Mouse (Mus musculus) lung, postnatal 25 days (tissue): Measurements from ENCODE around the gene Klrb1f.
A peak's percentile ranks its signal among the peaks of the same experiment; 100 is the strongest.
"Not testable (repeated sequence)": the region's sequence is repeated elsewhere in the genome, so short reads cannot be mapped to it uniquely, and the experiment has no call there.

Source experiments
- DNase-seq: peaks from one replicate; pipeline ENCODE4 v3.0.0; 2022; ENCODE audit warnings: low spot score

Gene Klrb1f

DNA sequence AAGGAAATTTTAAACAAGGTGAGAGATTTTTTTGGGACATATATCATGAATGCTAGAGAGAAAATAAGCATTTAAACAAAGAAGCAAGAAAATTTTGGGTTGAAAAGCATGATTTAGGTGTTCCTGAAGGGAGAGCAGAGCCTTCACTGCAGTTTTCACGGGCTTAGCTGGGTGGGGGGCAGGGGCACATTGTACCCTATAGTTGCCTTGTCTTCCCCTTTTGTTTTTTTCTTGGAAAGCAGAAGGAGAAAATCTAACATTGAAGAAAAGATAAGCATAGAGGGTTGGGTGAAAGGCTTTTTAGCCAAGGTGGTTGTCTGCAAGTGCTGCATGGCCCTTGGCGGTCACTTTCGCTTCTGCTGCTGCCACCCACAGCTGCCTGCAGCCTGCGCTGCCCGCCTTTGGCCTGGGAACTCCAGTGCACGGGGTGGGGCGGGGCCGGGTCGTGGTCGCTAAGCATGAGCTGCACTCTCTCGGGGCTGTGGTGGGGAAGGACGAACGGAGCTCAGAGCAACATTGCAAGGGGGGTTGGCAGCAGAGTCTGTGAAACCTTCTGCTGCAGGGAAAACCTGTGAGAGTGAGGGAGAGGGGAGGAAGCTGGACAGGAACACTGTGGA, 3.3 kb downstream of the Klrb1f start:
- peak; percentile 59 for DNase-seq

DNA sequence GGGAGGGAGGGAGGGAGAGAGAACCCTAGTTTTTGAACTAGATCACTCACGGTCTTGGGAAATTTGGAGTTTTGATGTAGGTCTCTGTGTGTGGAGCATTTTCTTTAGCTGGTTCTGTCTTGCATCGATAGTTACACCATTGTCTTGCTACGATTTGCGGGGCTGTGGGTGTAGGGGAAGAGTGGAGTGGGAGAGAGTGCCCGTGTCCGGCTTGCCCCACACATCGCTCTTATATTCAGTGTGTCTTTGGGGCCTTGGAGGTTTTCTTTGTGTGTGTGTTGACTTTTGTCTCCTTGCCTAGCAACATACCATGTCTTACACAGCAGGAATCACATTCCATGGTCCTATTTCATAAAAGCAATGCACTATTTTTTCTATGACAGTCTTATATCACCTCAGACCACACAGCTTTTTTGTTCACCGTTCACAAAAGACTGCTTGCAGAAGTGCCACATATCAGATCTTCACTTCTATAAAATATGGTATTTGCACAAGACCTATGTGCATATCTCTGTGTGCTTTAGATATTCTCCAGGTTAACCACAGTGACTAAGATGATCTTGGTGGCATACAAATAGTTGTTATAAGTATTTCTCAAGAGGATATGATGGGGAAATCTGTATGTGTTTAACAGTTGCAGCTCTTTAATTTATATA, 4.0 kb downstream of the Klrb1f start:
- no peak for DNase-seq

DNA sequence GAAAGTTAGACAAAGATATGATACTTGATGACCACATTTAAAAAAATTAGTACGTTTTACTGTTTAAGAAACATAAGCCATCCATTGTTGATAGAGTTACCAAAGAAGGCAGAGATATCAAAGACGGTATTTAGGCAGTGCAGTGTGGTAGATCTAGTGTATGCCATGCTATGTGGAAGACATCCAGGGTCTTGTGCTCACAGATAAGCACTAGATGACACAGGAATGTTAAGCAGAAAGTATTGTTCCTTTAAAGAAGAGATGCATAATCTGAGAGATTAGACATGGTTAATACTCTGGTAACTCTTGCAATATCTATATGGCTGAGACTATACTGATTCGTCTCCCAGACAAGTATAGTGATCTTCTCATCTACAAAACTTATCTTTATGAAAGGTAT, 5.4 kb downstream of the Klrb1f start:
- DNase-seq = no peak

- no peak for DNase-seq
Measured at GRCm38 (mm10) chr6:129051731-129052130, 6.0 kb downstream of the Klrb1f start.

DNA sequence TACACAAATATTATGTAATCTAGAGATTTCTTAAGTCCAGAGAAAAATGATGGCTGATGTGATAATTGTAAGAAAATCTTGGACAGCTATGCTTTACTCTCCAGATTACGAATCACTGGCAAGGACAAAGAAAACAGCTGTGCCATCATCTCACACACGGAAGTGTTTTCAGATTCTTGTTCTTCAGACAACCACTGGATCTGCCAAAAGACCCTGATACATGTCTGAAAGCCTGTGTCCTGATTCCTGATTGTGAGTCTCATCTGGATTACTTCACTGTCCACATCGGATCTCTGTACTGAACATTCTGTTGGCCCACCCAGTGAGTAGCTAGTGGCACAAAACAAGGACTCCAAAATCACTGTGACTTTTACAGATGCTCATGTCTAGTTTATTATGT, 10.5 kb downstream of the Klrb1f start:
- DNase-seq = no peak

DNA sequence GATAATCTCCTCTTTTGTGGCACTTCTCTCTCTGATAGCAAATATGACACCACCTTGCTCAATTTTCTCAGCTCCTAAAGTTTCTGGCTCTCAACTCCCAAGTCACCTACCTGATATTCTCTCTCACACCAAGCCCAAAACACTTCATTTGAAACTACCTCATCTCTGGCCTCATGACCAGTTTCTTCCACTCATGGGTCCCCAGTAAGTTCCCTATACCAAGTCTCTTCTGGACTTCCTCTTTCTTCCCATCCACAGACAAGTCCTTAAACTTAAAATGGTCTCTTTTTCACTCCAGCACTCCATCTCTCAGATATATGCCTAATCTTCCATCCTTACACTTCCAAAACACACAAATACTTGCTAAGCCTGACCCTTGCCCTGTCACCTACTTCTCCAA, 12.3 kb downstream of the Klrb1f start:
- no peak for DNase-seq

DNA sequence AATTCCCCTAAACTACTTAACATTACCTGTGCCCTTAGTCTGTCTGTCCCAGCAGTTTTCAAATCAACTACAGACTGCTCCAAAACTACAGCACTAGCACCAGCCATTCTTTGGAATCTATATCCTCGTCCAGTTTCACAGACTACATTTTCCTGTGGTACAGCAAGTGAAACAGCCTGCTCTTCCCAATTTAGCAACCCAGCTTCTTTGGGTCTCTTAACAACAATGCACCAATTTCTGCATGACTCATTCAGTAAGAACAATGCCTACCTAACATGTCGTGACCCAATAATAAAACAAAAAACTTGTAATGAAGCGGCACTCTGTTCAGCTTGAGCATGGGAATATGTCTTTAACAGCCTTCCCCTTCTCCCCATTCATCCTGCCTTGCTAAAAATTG, 19.7 kb downstream of the Klrb1f start:
- no peak for DNase-seq

DNA sequence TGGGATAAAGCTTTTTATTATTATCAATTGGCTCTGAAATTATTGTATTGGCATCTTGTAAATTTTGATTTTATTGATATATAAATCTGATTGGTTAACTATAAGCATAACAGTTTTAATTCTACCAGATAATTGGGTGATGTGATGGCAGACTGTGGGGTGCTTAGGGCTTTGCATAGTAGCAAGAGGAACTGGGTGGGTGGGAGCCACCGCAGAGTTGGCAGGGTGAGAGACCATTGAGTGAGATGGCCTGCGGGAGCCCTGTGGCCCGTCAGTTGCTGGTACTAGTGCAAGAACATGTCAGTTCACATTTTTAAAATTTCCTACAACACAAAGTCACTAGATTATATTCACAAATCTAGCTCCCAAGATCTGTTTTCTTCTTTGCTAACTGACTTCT, 20.2 kb downstream of the Klrb1f start:
- DNase-seq = no peak

DNA sequence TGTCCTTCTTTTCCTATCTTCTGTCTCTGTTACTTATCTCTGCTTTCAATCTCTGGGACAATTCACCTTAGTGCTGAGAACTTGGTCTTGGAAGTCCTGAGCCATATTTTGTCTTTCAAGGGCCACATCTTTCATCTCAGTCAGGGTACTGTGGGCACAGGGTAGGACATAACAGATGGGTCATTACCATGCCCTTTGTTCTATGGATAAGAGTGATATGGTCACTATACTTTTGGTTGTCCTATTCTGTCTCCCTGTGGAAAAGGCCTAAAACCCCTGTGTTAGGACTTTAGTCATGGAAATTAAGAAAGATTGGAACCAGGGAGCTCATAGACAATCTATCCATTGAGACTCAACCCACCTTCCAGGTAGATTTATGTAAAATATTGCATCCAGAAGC, 20.8 kb downstream of the Klrb1f start:
- no peak for DNase-seq

- DNase-seq = peak; percentile 78
Measured at GRCm38 (mm10) chr6:129066986-129067385, 21.3 kb downstream of the Klrb1f start.

- no peak for DNase-seq
Measured at GRCm38 (mm10) chr6:129085098-129085497, 39.4 kb downstream of the Klrb1f start.

DNA sequence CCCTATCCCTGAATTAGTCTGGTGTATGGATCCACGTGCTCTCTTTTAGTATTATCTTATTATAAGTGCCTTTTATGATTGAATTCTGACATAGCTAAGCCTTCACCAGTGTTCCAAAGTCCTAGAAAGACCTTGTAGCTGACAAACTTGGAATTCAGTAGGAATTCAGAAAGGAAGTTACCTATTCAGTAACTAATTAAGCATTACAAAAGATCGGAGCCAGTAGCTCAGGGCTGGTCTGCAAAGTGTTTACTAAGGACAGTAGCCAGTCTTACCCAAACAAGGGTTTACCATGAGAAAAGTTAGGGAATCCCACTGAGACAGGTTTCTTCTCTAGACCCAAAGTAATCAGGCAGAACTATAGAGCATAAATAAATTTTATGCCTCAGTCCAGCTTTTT, 40.3 kb downstream of the Klrb1f start:
- DNase-seq = not testable (repeated sequence)

GRCm38 (mm10) chr6:129088161-129088560, 42.5 kb downstream of the Klrb1f start:
- DNase-seq = peak; percentile 29

DNA sequence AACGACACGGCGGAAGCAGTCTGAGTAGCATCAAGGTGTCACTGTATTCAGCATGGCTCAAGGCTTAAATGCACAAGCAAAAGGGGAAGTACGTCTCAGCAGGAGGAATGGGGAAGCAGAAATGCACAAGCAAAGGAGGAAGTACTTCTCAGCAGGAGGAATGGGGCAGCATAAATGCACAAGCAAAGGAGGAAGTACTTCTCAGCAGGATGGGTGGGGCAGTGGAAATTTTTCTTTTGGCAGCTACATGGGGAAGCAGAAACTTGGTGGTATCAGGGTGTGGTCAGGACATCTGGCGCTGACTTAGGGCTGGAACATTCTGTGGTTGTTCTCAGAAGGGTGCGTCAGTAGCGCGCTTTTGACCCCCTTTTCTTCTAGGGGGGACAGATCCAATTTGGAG, 42.9 kb downstream of the Klrb1f start:
- not testable (repeated sequence) for DNase-seq

- peak; percentile 73 for DNase-seq
Measured at GRCm38 (mm10) chr6:129095166-129095565, 49.5 kb downstream of the Klrb1f start.

- DNase-seq = peak; percentile 48
Measured at GRCm38 (mm10) chr6:129097929-129098328, 52.2 kb downstream of the Klrb1f start.

DNA sequence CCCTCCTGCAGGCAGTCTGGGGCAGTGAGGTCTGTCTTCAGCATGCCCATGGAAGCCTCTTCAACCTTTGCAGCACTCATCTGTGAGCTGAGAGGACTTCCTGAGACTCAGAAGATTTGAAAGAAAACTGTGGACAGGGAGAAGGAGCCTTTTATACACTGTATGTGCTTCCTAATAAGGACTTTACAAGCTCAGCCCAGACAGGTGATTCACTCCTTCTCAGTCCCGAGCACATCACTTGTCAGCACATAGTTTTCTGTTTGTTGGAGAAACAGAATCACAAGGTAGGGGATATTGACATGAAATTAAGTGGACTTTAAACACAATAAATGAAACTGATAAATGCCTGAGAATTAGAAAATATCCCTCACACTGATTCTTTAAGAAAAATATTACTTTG, 55.1 kb downstream of the Klrb1f start, which contains the start of gene Clec2e:
TSS of gene Clec2e (minus strand) at position 120 of the 400 bp plus-strand sequence.
- DNase-seq = not testable (repeated sequence)

GRCm38 (mm10) chr6:129101604-129102003, 55.9 kb downstream of the Klrb1f start:
- no peak for DNase-seq

DNA sequence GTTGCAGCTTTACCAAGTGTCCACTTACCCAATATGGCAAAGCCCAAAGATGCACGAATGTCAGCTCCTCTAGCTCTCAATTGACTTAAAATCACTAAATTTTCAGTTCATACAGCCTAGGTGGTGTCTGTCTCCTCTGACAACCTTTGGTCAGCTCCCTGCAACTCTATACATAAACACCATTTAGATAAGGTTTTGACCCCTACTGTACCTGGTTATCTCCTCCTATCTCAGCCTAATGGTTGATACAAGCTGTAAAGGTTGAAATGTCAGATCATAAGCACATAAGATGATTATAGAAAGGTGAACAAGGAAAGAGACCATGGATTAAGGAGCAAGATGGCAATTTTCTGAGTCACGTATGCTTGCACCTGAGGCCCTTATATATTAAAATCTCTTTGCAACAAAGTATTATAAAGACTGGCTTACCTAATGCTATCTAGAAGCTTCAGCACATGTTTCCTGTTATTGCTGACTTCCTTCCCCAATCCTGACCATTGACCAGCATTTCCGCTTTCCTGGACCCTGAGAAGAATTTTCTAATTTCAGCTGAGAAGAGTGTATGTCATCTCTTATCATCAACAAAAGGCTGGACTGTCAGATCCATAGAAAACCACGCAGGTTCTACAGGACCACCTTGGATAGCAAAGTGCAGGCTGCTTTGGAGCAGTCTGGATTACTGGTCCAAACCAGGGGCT, 57.3 kb downstream of the Klrb1f start:
- DNase-seq = peak; percentile 13
